Mouse (Mus musculus): ENCODE measurements around the gene Dnm2. TPM values are rescaled to one million over a fixed set of nuclear protein-coding genes. Genes with fewer than 3 reads are reported as not detected.

The Dnm2 gene
- polyA plus RNA-seq, 1 experiment = 374 TPM

DNA sequence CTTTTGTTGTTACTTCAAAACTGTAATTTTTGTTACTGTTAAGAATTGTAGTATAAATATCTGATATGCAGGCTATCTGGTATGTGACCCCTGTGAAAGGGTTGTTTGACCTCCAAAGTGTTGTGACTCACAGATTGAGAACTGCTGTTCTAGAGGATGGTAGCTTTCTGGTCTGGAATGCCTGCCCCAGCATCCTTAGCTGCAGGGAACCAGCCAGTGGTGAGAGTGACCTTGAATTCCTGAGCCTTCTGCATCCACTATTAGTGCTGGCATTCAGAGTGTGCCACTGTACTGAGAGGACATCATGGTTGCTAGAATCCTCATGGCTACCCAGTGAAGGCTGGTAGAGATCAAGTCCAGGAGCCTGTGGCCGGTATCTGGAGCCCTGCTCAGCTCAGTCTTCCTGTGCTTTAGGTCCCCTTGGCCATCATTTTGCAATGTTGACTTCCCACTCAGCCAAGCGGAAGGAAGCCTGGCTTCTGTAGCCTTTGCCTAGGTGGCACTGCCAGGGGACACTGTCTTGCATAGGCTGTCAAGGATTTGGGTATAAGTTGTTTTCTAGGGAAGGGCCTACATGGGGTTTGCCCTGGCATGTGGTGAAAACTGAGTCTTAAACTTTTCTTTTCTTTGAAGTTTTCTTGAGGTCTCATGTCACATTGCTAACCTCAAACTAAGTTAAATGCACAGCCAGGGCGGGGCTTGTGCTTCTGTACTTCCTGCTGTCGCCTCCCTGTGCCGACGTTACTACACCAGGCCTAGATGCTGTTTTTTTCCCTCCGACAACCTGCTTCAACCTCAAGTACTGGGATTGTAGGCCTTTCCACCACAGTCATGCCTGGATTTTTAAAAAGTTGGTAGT lies 11.3 kb downstream of the Dnm2 start:
- H3K4me3 ChIP-seq (ENCODE audit: control insufficient read depth, insufficient read depth, low read length) = no peak overlapping the region
- peak overlapping the region; percentile 90 for H3K27ac ChIP-seq (ENCODE audit: control insufficient read depth, insufficient read depth, low read length)
- H3K4me1 ChIP-seq (replicated peaks; ENCODE audit: control insufficient read depth, insufficient read depth, low read length) = peaks cover 64% of the 10 kb centered on the region
- H3K36me3 ChIP-seq (ENCODE audit: control insufficient read depth, insufficient read depth, low read length) = no peaks in the 10 kb centered on the region
- 6% methylated on average over 7 of the region's 7 CpGs for WGBS
- no peaks in the 10 kb centered on the region for H3K27me3 ChIP-seq (ENCODE audit: control insufficient read depth, insufficient read depth, low read length)
- peak; percentile 78 for DNase-seq
- TF ChIP-seq CTCF (IDR thresholded peaks at IDR 0.05; ENCODE audit: borderline replicate concordance, control insufficient read depth, extremely low read depth, insufficient read depth, low read length, poor library complexity) = no peak
- no peak for TF ChIP-seq POLR2A (IDR thresholded peaks at IDR 0.05; ENCODE audit: control insufficient read depth, extremely low read depth, insufficient read depth, low read length, poor library complexity)

- Histone ChIP-seq H3K27ac (ENCODE audit: control insufficient read depth, insufficient read depth, low read length) (0 out of 2 replicates have a peak overlapping the region, but pooled peaks have one; percentile 2), H3K27me3 (ENCODE audit: control insufficient read depth, insufficient read depth, low read length) (no peaks in the 10 kb centered on the region), H3K4me3 (ENCODE audit: control insufficient read depth, insufficient read depth, low read length) (no peak overlapping the region), H3K4me1 (replicated peaks; ENCODE audit: control insufficient read depth, insufficient read depth, low read length) (peaks cover 61% of the 10 kb centered on the region), H3K36me3 (ENCODE audit: control insufficient read depth, insufficient read depth, low read length) (no peaks in the 10 kb centered on the region)
- TF ChIP-seq CTCF (IDR thresholded peaks at IDR 0.05; ENCODE audit: borderline replicate concordance, control insufficient read depth, extremely low read depth, insufficient read depth, low read length, poor library complexity) (no peak), POLR2A (IDR thresholded peaks at IDR 0.05; ENCODE audit: control insufficient read depth, extremely low read depth, insufficient read depth, low read length, poor library complexity) (no peak)
- no peak for DNase-seq
- 96% methylated on average over 6 of the region's 6 CpGs for WGBS
Observed at GRCm38 (mm10) chr9:21437577-21437976, 12.9 kb downstream of the Dnm2 start.

DNA sequence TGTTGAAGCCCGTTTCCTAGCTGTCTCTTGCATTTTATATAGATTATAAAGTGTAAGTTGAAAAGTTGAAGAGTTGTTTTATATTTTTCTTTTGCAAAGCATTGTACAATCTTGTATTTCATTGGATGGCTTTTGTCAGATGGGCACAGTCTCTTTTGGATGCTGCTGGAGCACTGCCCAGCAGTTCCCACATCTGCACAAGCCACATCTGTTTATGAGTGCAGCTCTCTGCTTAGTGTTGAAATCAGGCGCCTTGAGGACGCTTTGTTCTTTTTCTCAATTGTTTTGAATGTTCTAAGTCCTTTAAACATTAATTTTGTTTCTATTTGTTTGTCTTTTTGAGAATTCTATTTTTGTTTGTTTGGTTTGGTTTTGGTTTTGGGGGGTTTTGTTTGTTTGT lies 13.5 kb downstream of the Dnm2 start:
- WGBS = 48% methylated on average over 3 of the region's 3 CpGs
- Histone ChIP-seq H3K4me3 (ENCODE audit: control insufficient read depth, insufficient read depth, low read length) (no peak overlapping the region), H3K27me3 (ENCODE audit: control insufficient read depth, insufficient read depth, low read length) (no peaks in the 10 kb centered on the region), H3K36me3 (ENCODE audit: control insufficient read depth, insufficient read depth, low read length) (no peaks in the 10 kb centered on the region), H3K4me1 (replicated peaks; ENCODE audit: control insufficient read depth, insufficient read depth, low read length) (peaks cover 59% of the 10 kb centered on the region), H3K27ac (ENCODE audit: control insufficient read depth, insufficient read depth, low read length) (no peak overlapping the region)
- DNase-seq = no peak
- TF ChIP-seq POLR2A (IDR thresholded peaks at IDR 0.05; ENCODE audit: control insufficient read depth, extremely low read depth, insufficient read depth, low read length, poor library complexity) (no peak), CTCF (IDR thresholded peaks at IDR 0.05; ENCODE audit: borderline replicate concordance, control insufficient read depth, extremely low read depth, insufficient read depth, low read length, poor library complexity) (no peak)

DNA sequence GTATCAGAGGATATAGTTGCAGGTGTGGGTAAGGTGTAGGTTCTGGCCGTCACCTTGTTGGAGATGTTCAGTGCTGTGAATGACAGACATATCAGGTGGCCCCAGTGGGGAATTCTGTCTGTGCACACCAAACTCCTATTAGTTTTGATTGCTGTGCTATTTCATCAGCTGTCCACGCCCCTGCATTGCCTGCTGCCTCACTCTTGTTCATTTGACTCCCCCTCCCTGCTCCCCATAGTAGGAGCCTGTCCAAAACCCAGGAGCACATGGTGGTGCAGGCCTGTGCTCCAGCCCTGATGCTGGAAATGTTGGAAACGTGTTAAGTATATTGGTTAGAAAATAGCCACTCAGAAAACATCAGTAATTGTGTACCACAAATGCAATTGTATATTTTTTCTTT lies 14.7 kb downstream of the Dnm2 start:
- Histone ChIP-seq H3K4me3 (ENCODE audit: control insufficient read depth, insufficient read depth, low read length) (no peak overlapping the region), H3K36me3 (ENCODE audit: control insufficient read depth, insufficient read depth, low read length) (no peaks in the 10 kb centered on the region), H3K27me3 (ENCODE audit: control insufficient read depth, insufficient read depth, low read length) (no peaks in the 10 kb centered on the region), H3K27ac (ENCODE audit: control insufficient read depth, insufficient read depth, low read length) (no peak overlapping the region), H3K4me1 (replicated peaks; ENCODE audit: control insufficient read depth, insufficient read depth, low read length) (peaks cover 52% of the 10 kb centered on the region)
- TF ChIP-seq CTCF (IDR thresholded peaks at IDR 0.05; ENCODE audit: borderline replicate concordance, control insufficient read depth, extremely low read depth, insufficient read depth, low read length, poor library complexity) = no peak
- TF ChIP-seq POLR2A (IDR thresholded peaks at IDR 0.05; ENCODE audit: control insufficient read depth, extremely low read depth, insufficient read depth, low read length, poor library complexity) = no peak
- no peak for DNase-seq
- WGBS = 92% methylated on average over 3 of the region's 3 CpGs

DNA sequence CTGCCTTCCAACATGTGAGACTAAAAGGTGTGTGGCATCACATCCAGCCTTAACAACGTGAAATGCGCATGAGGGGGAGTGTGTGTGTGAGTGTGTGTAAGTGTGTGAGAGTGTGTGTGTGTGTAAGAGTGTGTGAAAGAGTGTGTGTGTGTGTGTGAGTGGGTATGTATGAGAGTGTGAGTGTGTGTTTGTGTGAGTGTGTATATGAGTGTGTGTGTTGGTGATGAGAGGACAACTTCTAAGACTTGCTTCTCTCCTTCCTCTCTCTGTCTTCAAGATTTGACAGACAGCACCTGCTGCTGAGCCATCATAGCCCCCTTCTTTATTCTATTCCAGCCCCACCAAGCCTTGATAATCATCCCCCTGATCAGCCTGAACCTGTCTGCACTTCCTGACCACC lies 15.2 kb downstream of the Dnm2 start:
- Histone ChIP-seq H3K27ac (ENCODE audit: control insufficient read depth, insufficient read depth, low read length) (no peak overlapping the region), H3K4me1 (replicated peaks; ENCODE audit: control insufficient read depth, insufficient read depth, low read length) (peaks cover 52% of the 10 kb centered on the region), H3K36me3 (ENCODE audit: control insufficient read depth, insufficient read depth, low read length) (peaks cover under 1% of the 10 kb centered on the region; the same call in 1 of the 2 replicates), H3K27me3 (ENCODE audit: control insufficient read depth, insufficient read depth, low read length) (no peaks in the 10 kb centered on the region), H3K4me3 (ENCODE audit: control insufficient read depth, insufficient read depth, low read length) (no peak overlapping the region)
- DNase-seq = no peak
- TF ChIP-seq POLR2A (IDR thresholded peaks at IDR 0.05; ENCODE audit: control insufficient read depth, extremely low read depth, insufficient read depth, low read length, poor library complexity) (no peak), CTCF (IDR thresholded peaks at IDR 0.05; ENCODE audit: borderline replicate concordance, control insufficient read depth, extremely low read depth, insufficient read depth, low read length, poor library complexity) (no peak)
- 96% methylated on average over 2 of the region's 2 CpGs for WGBS

DNA sequence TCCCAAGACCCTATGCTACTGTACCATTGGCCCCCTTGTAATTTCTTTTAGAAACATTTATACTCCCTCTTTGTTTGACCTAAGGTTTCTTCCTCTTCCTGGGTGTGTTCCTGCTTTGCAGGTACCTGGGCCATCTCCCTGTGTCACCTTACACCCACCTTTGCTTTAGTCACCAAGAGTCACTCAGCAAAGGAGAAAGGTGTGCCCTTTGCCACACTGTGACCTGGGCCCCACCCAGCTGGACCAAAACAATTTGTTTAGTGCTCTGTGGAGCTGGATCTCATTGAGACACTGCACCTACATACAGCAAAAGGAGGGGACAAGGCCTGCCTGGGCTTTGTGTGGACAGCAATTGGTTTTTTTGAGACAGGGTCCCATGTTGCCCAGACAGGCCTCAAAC lies 15.7 kb downstream of the Dnm2 start:
- no peak for DNase-seq
- TF ChIP-seq POLR2A (IDR thresholded peaks at IDR 0.05; ENCODE audit: control insufficient read depth, extremely low read depth, insufficient read depth, low read length, poor library complexity) (no peak), CTCF (IDR thresholded peaks at IDR 0.05; ENCODE audit: borderline replicate concordance, control insufficient read depth, extremely low read depth, insufficient read depth, low read length, poor library complexity) (no peak)

More for the DNA sequence above, 15.7 kb downstream of the Dnm2 start:
- no peak overlapping the region for H3K4me3 ChIP-seq (ENCODE audit: control insufficient read depth, insufficient read depth, low read length)
- peaks cover 49% of the 10 kb centered on the region for H3K4me1 ChIP-seq (replicated peaks; ENCODE audit: control insufficient read depth, insufficient read depth, low read length)
- H3K27ac ChIP-seq (ENCODE audit: control insufficient read depth, insufficient read depth, low read length) = no peak overlapping the region
- H3K27me3 ChIP-seq (ENCODE audit: control insufficient read depth, insufficient read depth, low read length) = no peaks in the 10 kb centered on the region
- H3K36me3 ChIP-seq (ENCODE audit: control insufficient read depth, insufficient read depth, low read length) = peaks cover 5% of the 10 kb centered on the region
